Mouse (Mus musculus): ENCODE measurements around the gene Pars2. TPM values are rescaled to one million over a fixed set of nuclear protein-coding genes. Genes with fewer than 3 reads are reported as not detected.

The Pars2 gene
- 1 to 10 TPM; 3.6 to 8.9 TPM for total RNA-seq (2021)
- polyA plus RNA-seq (2012; rRNA removed), result 5.2 and 10.3 TPM in 2 replicates
- long read RNA-seq, transcript Pars2-201 (2 exons, 2,191 nt), result major isoform, 5 of 11 reads
- long read RNA-seq, partial matches to known transcripts, result 0 of 11 reads
- long read RNA-seq, other reads (novel, unspliced or antisense), result 2 of 11 reads

DNA sequence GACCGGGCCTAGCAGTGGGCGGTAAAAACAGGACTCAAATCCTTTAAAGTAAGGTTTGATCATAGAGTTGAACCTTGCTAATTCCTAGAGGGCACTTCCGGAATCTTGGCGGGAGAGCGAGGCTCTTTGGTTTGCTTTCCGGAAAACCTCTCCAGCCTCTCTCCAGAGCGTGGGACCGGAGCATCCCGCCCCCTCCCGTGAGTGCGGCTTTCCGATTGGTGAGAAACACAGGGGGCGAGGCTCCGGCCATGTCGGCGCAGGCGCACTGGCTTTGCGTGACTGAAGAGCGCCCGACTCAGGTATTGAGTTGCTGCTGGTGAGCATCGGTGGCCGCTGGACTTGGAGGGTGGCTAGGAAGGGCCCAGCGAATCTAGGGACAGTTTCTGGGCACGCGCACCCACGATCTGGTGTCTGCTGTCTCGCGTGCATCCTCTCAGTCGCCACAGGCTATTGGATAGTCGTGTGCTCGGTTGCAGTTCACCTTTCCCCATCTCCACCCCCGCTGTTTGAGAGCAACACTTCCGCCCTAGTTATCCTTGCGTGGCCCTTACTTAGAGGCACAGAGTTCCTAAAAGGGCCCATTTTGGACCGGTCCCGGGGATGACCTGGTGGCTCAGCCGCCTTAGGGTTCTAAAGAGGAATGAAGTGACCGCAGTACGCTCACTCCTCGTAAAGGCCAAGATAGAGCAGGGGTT, at the start of gene Pars2:
Gene Pars2 (plus strand): TSS at position 237 of the 695 bp plus-strand sequence.
- DNase-seq, result peak; percentile 98

DNA sequence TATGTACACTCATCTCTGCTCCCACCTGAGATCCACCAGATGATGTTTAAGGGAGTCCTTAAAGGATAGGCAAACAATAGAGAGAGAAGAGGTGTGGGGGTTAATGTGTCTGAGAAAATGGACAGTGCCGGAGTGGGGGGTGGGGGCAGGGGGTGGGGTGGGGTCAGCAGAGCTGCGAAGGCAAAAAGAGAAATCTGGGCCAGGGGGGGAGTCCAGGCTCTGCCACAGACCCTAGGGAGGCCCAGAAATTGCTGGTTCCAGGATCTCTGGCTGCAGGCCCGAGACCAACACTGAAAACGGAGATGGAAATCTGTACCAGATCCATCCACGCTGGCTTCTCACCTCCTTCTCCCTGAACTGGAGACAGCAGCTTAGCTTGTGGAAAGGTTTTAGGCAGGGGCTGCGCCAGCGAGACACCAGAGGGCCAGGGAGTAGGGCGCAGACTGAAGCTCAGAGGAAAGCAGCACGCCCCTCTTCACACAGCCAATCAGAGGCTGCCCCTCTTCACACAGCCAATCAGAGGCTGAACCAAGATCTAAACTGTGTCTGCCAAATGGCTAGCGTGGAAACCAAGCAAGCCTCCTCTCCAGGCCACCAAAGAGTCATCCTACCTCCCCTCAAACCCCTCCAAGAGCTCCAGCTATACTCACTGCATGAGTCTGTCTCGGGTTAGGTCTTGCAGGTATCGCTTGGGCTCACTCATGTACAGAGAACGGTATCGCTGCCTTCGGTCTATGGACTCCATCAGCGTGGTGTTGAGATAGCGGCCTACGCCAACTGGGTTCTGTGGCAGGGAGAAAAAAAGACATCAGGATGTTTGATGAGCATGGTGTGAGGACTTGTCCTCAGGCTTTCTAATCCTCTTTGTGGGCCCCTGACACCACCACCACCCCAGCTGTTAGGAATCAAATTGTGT, 44.0 kb upstream of the Pars2 start:
- no peak for DNase-seq

DNA sequence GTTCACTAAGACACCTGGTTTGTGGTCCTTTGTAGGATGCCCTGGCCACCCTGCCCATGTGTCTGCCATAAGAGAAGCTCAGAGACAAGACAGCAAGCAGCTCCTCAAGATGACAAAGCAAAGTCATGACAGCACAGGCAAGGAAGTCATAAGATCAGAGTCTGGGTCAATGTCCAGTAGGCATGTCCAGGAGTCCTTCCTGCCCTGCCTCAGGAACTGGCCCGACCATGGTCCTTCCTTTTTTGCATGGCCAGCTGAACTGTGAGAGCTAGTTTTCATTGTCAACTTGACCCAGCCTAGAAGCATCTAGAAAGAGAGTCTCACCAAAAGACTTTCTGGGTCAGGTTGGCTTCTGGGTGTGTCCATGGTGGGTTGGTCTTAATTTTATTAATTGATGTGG, 43.0 kb upstream of the Pars2 start:
- no peak for DNase-seq

DNA sequence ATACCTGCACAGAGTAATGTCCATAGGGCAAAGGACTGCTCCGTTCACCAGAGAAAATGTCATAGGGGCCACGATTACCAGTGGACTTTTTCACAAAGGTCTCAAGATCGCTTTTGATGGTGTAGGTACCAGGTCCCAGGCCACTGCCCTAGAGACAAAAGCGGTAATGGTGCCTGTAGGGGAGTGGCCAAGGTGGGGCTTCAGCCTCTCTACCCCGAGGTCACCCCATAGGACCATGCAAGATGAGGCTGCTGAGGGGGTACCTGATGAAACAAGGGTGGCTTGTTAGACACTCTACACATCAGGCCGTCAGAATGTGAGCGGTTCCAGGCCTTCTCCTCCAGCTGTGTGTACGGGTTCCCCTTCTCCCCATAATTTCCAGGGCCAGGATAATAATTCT, 37.8 kb upstream of the Pars2 start:
- no peak for DNase-seq

DNA sequence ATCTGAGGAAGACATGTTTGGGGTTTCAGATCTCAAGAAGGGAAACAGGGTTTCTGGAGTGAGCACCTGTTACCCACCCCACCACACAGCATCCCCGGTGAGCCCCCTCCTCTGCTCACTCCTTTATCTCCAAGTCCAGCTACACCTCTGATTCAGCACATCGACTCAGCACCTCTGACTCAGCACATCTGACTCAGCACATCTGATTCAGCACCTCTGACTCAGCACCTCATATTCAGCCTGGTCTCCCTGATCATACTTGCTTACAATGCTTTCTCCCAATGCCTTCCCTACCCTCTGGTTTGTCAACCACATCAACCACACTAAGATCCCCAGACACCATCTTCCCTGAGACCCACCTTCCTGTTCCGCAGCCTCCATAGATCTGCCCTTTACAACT, 37.3 kb upstream of the Pars2 start:
- DNase-seq, result peak; percentile 85

DNA sequence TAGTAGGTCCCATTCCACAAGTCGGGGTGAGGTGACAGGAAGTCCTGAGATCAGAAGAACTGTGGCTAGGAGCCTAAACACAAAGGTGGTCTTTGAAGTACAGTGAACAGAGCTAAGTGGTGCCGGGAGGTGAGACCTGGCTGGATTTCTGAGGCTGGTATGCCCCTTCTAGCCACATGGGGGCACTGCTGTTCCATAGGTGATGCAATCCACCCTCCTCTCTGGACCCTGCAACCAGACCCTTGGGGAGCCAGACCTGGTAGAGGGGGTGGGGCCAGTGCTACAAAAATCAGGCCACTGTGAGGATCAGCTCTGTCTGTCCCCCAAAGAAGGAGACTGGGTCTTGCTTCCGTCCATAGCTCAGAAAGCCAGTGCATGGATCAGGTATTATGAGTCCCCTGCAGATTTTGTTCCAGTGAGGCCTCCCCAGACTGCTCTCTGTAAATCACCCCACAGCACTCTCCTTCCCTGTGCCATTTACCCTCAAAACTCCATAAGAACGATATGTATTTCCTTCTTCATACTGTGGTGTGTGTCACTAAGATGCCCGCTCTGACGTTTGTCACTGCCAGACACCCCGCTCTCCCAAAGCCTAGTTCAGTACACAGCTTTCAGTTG, 36.6 kb upstream of the Pars2 start:
- peak; percentile 57 for DNase-seq

DNA sequence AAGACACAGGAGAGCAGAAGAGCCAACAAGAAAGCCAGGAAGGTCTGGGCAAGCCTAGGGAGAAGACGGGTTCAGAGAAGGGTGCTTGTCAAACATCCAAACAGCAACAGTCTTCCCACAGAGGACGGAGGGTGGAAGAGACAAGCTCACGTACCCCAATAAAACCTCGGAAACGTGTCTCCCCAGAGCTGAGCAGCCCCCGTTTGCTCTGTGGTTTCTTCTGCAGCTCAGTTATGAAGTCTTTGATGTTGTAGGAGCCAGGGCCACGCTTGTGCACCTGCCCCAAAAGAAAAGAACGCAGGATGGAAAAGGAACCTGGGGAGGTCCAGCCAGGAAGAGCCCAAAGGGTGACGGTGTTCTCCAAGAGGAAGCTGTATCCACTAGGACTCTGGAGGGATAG, 36.0 kb upstream of the Pars2 start:
- DNase-seq, result no peak

DNA sequence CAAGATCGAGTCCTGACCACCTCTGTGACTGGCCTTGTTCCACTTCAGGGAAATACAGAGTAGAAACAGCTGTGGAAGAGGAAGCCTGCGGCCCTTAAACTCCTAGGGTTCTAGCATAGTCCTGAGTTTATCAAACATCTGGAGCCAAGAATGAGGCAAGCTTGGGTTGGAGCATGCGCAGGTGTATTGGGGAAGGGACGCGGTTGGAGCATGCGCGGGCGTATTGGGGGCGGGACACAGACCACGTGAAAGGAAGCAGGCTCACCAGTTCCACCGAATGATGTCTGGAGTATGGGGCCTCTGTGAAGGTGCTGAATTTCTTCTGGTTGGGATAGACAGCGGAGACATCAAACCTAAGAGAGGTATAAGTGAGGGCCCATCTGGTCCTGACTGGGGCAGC, 35.2 kb upstream of the Pars2 start:
- DNase-seq, result no peak

DNA sequence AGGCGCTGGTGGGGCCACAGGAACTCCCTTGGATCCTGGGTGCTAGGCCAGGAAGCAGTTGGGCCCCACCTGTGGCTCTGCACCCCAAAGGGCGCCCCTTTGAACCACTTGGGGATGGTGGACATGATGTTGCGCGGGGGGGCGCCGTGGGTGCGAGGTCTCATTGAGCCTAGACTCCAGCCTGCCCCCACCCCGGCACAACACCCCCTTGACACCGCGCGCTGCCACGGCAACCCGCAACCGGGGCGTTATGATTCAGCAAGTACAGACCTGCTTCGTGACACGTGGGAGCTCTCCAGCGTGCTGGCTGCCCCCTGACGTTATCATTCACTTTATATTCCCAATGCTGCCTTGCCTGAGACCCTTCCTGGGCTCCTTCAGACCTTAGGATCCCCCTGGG, 33.8 kb upstream of the Pars2 start, which contains the start of gene Lexm:
Gene Lexm (minus strand): TSS at position 186 of the 400 bp plus-strand sequence.
- DNase-seq, result peak; percentile 25

DNA sequence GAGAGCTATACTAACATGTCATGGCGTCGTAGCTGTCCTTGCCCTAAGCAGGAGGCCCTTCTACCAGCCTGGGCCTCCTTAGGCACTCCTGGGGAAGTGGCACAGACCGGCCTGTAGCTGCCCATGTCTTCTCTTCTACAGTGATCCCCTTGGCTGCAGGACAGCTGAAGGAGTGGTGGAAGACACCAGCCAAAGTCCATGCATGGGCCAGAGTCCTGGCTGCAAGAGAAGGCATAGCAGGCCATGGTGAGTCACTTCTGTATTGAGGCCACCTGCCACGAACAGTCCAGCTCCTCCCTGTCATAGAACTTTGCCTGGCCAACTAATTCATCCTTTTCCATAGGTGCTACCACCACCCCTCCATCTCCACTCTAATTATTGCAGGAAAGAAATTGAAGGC, 32.0 kb upstream of the Pars2 start:
- DNase-seq, result no peak

DNA sequence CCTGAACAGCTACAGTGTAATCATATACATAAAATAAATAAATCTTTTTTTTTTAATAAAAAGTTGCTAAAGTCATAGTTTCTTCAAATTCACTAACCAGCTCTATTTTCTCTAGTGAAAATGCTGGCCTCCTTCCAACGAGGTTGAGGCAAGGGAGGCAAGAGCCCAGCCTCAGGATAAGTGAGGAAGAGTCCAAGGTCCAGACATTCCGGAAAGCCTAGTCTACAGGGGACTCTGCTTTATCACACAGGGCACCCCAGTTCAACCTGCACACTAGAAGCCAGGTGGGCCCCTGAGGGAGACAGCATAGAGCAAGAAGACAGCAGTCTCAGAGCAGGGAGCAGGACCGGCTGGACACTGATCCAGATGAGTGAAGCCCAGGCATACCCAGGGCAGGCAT, 29.4 kb upstream of the Pars2 start:
- DNase-seq, result no peak

DNA sequence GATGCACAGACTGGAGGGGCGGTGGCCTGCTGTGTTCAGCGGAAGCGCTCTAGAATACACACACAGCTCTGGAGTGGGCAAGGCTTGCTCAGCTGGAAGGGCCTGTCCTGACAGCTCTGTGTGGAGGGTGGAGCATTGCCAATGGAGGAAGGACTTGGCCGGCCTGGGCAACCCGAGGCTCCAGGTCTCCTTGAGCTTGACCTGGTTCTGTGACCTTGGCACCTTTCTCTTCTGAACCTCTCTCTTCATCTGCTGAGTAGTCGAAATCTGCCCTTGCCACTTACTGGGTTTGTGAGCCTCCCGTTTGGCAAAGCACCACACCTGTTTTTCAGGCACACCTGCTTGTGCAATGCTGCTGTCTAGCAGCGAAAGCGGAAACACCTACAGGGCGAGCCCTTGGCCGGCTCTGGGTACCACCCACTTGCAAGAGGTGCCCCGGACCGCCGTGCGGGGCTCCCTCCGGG, 28.8 kb upstream of the Pars2 start, which contains the start of gene Ttc22:
Gene Ttc22 (plus strand): TSS at position 403 of the 464 bp plus-strand sequence.
- DNase-seq, result peak; percentile 55

DNA sequence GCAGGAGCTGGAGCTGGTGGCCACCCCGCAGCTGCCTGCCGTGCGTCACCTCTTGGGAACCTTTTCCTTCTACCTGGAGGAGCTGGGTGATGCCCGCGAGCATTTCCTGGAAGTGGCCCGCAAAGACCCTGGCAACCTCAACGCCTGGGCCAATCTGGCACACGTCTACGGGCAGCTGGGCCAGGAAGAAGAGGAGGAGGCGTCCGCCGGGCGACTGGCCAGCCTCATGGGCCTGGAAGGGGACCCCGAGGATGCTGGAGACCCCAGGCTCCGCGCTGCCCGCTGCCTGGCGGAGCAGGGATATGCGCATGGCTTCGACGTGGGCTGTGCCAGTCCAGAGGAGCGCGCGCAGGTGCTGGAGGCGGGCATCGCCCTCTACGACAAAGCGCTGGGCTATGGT, 28.2 kb upstream of the Pars2 start:
- DNase-seq, result no peak

DNA sequence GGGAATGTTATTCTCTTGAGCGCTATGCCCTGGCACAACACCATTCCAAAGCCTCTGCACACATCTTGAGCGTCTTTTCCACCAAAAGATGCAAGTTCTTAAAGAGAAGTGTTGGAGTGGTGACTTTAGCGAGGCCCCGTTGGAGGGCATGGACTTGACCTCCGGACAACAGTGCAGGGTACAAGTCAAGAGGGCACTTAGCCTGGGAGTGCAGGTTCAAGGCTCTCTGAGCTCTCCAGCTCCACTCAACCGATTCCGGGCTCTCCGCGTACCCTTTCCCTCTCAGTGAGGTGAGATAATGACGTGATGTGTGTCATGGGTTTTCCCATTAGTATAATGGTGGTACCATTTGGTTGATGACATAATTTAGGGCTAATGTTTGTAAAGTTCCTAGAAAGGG, 26.6 kb upstream of the Pars2 start:
- no peak for DNase-seq

DNA sequence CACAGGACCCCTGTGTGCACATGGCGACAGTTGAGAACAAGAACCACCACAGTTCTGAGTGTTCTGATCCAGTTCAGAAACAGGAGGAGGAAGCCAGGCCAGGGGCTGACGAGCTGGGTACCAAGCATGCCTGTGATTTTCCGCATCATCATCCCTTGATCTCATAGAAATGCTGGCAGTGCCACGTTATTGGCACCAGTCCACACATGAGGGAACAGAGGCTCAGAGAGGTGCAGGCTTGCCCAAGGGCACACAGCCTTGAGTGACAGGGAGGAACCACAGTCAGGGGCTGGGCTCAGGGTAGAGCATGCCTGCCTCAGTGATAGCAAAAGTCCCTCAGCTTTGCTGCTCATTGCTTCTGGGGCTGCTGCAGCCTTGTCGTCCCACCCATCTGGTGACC, 23.1 kb upstream of the Pars2 start:
- peak; percentile 37 for DNase-seq

DNA sequence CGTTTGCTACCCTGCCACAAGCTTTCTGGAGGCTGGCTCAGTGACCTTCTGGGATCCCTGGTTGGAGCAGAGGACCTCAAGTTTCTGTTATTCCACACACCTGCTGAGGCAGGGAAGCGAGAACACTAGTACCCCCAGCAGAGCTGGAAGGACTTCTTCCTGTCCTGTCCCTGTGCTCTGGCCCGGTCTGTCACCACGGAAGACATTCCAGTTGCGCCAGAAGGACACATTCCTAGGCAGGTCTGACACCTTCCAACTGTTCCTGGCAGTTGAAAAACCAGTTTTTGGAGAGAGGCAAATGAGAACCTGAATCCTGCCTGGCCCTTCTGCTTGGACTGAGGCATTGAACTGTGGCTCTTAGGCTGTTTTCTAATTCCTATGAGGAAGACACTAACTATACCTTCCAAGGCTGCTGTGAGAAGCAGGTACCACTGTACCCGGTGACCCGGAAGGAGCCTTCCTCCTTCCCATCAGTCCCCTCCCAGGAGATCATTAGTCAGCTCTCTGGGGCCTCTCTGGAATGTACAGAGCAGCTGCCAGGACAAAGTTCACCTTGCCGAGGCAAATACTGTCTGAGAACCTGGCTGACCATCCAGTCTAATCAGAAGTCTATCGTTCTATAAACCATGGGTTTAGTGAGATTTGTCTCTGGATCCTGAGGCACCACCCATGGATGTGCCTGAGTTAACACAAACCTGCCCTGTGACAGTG, 22.1 kb upstream of the Pars2 start:
- no peak for DNase-seq

DNA sequence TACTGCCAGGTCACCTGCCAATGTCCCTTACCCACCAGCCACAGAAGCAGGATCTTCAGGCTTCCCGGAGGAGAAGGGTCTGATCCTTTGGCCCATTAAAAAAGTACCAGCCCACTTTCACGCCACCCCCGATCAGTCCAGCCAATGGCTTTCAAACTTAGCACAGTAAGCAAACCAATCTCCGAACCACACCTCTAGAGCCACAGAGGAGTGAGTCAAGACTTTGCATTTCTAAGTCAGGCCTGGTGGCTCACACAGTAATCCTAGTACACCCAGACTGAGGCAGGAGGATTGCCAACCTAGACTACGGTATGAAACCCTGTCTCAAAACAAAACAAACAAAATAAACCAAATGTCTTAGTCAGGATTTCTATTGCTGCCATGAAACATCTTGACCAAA, 21.5 kb upstream of the Pars2 start:
- DNase-seq, result no peak

DNA sequence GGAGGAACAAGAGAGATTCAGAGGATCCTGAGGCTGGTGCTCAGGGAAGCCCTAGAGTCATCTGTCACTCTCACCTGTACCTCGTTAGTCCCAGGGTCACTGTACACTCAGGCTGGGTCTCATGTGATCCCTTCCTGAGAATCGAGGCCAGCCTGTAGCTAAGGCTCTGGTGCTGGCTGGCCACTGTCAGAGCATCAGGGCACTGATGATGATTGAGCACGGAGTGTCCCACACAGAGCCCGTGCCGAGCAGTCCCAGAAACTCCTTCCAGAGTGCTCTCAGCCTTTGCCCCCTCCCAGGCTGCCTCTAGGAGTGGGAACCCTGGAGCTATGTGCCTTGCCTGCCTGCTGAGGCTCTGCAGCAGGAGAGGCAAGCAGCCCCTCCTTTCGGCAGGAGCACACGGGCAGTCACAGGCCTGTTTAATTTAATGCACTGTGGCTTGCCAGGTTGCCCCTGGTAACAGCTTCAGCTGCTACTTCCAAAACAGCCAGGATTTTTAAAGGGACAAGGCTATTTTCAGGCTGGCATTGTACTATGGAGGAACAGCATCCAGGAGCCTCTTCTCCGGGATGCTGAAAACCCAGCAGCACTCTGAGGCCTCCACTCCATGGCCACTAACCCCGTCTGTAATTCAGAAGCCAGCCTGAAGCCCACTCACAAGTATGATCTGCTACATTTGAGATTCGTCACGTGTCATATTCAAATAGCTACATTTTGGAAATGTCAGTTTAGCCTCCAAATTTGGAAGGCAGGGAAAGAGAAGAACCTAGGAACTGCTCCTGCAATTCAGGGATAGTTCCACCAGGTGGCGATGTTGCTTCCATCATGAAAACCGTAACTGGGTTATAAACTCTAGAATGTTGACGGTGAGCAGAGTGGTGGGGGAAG, 20.3 kb upstream of the Pars2 start:
- peak; percentile 33 for DNase-seq

DNA sequence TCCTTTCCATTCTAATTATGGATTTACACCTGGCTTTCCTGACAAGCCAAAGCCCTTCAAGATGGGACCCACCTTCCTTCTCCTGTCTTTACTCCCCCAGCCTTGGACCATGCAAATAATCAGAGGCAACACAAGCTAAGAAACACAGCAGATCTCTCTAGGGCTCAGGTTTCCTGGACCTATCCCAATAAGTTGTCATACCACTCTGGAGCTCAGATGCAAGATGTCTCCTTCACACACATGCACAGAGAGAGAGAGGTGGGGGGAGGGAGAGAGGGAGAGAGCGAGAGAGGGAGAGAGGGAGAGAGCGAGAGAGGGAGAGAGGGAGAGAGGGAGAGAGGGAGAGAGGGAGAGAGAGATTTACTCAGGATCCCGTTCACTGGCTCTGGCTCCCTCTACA, 18.6 kb upstream of the Pars2 start:
- no peak for DNase-seq

DNA sequence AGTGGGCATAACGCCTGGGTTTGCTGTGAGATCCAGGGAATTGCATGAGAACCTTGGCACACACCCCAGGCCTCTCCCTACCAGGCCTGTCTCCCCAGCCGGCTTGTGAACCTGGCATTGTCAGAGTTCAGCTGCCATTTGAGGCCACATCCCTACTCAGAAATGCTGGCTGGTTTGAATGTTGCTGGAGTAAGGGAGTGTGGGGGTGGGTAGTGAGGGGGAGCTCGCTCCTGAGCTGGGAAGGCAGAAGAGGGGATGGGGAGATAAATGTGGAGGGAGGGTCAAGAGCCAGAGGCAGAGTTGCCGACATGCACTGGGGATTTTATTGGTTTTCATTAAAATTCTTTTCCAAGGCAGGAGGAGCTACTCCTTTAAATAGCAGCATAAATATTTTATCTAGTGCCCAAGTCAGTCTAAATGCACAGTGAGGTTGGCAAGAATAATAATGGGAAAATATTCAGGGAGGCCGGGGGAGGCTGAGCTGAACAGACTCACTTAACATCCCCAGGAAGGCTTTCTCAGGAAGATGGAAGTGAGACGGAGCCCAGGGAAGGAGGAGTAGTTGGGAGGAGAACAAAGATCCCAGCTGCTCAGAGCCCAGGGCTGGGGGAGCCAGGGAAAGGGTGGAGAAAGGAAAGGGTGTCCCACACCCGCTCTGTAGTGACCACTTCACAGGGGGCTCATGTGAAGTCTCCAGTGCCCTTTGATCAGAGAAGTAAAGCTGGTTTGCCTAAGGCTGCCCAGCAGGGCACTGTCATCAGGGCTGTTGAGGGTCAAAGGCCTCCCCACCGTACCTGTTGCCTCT, 17.4 kb upstream of the Pars2 start:
- no peak for DNase-seq
